Mouse (Mus musculus): ENCODE results near the gene Gm10985. TPM values are rescaled to one million over a fixed set of nuclear protein-coding genes. Genes with fewer than 3 reads are reported as not detected.

The Gm10985 gene
- polyA plus RNA-seq, 1 experiment from 2014 or later: not detected

DNA sequence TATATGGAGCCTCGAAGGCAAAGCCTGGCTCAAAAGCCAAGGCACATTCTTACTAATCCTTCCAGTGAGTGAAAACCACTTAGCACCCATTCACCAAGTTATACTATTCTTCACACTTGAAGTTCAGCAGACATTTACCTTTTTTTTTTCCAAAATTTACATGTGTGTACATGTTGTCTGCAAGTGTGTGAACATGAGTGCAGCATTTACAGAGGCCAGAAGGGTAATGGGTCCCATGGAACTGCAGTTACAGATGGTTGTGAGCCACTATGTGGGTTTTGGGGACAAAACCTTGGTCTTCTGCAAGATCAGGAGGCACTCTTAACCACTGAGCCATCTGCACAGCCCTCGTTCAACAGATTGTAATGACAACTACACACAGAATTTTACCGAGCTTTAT, 9.9 kb downstream of the Gm10985 start:
- 85% methylated on average over 3 of the region's 3 CpGs for WGBS
- Histone ChIP-seq H3K36me3 (ENCODE audit: control insufficient read depth, insufficient read depth, low read length) (peaks cover 12% of the 10 kb centered on the region), H3K9me3 (ENCODE audit: control insufficient read depth, low read depth, low read length) (no peaks in the 10 kb centered on the region), H3K4me1 (ENCODE audit: control insufficient read depth, insufficient read depth, low read length) (no peaks in the 10 kb centered on the region), H3K4me2 (replicated peaks; ENCODE audit: low read depth, low read length) (no peak overlapping the region), H3K27ac (ENCODE audit: low read length) (no peak overlapping the region), H3K27me3 (ENCODE audit: control insufficient read depth, insufficient read depth, low read length) (no peaks in the 10 kb centered on the region), H3K9ac (replicated peaks; ENCODE audit: low read depth, low read length) (no peak overlapping the region), H3K4me3 (ENCODE audit: low read depth, low read length) (no peak overlapping the region)
- no peak for ATAC-seq (ENCODE audit: insufficient number of reproducible peaks, insufficient read depth, low FRiP score, low read depth)

- Histone ChIP-seq H3K9me3 (ENCODE audit: control insufficient read depth, low read depth, low read length) (no peaks in the 10 kb centered on the region), H3K4me2 (replicated peaks; ENCODE audit: low read depth, low read length) (peak within 1 kb of the TSS; percentile 71), H3K27me3 (ENCODE audit: control insufficient read depth, insufficient read depth, low read length) (no peaks in the 10 kb centered on the region), H3K4me3 (ENCODE audit: low read depth, low read length) (peak within 1 kb of the TSS; percentile 99), H3K27ac (ENCODE audit: low read length) (peak within 1 kb of the TSS; percentile 61; the same call in 1 of the 2 replicates), H3K36me3 (ENCODE audit: control insufficient read depth, insufficient read depth, low read length) (peaks cover 17% of the 10 kb centered on the region), H3K9ac (replicated peaks; ENCODE audit: low read depth, low read length) (peak within 1 kb of the TSS; percentile 76), H3K4me1 (ENCODE audit: control insufficient read depth, insufficient read depth, low read length) (no peaks in the 10 kb centered on the region)
- under 1% methylated on average over 58 of the region's 58 CpGs for WGBS
- ATAC-seq (ENCODE audit: insufficient number of reproducible peaks, insufficient read depth, low FRiP score, low read depth): peak; percentile 98
Observed at GRCm38 (mm10) chr3:53863383-53864220, 18.7 kb downstream of the Gm10985 start, which contains the start of gene Ufm1. Gene Ufm1 (minus strand): TSS chr3:53863830.

- H3K4me2 ChIP-seq (replicated peaks; ENCODE audit: low read depth, low read length): no peak overlapping the region
- ATAC-seq (ENCODE audit: insufficient number of reproducible peaks, insufficient read depth, low FRiP score, low read depth): peak; percentile 14; the same call in 1 of the 2 replicates
- no peaks in the 10 kb centered on the region for H3K27me3 ChIP-seq (ENCODE audit: control insufficient read depth, insufficient read depth, low read length)
- H3K9me3 ChIP-seq (ENCODE audit: control insufficient read depth, low read depth, low read length): no peaks in the 10 kb centered on the region
- 67% methylated on average over 4 of the region's 4 CpGs for WGBS
- H3K4me1 ChIP-seq (ENCODE audit: control insufficient read depth, insufficient read depth, low read length): no peaks in the 10 kb centered on the region
- peak overlapping the region; percentile 68; the same call in 1 of the 2 replicates for H3K27ac ChIP-seq (ENCODE audit: low read length)
- H3K9ac ChIP-seq (replicated peaks; ENCODE audit: low read depth, low read length): no peak overlapping the region
- H3K36me3 ChIP-seq (ENCODE audit: control insufficient read depth, insufficient read depth, low read length): no peaks in the 10 kb centered on the region
- H3K4me3 ChIP-seq (ENCODE audit: low read depth, low read length): no peak overlapping the region
Observed at GRCm38 (mm10) chr3:53868212-53868611, 23.3 kb downstream of the Gm10985 start.

DNA sequence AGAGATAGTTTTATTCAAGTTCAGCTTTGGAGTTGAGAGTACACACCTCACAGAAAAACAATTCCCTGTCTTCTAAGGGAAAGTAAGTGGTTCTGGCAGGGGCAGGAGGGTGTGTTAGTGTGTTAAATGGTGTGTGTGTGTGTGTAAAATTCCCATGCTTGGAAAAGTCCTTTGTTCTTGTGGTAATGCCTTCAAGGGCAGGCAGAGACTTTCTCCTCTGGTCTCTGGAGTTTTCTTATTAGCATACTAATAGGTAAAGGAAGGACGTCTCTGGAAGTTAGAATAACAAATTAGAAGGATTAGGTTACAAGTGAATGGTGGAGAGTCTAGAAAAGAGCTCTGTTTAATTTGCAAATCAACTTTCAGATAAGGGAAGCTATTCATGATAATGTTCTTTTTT, 24.4 kb downstream of the Gm10985 start:
- WGBS: 8% methylated on average over 1 of the region's 1 CpGs
- Histone ChIP-seq H3K36me3 (ENCODE audit: control insufficient read depth, insufficient read depth, low read length) (no peaks in the 10 kb centered on the region), H3K4me2 (replicated peaks; ENCODE audit: low read depth, low read length) (no peak overlapping the region), H3K27ac (ENCODE audit: low read length) (peak overlapping the region; percentile 35; the same call in 1 of the 2 replicates), H3K27me3 (ENCODE audit: control insufficient read depth, insufficient read depth, low read length) (no peaks in the 10 kb centered on the region), H3K9me3 (ENCODE audit: control insufficient read depth, low read depth, low read length) (no peaks in the 10 kb centered on the region), H3K4me3 (ENCODE audit: low read depth, low read length) (no peak overlapping the region), H3K9ac (replicated peaks; ENCODE audit: low read depth, low read length) (no peak overlapping the region), H3K4me1 (ENCODE audit: control insufficient read depth, insufficient read depth, low read length) (no peaks in the 10 kb centered on the region)
- ATAC-seq (ENCODE audit: insufficient number of reproducible peaks, insufficient read depth, low FRiP score, low read depth): no peak

DNA sequence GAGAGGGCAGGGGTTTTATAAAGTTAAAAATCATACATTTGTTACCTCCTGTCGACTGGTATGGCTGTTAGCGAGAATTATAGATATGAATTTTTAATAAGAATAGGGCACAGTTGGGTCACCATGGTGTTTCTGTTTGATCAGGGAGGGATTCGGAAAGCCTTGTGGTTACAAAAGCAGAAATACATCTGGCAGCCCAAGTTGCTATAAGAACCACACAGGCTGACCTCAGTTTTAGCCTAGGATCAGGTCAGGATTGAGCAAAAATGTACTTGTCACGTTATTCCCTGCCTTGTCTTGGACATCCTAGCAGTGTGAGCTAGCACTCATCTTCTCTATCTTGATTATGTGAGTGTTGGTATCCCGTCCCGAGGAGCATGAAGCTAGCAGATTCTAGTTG, 25.6 kb downstream of the Gm10985 start:
- H3K4me2 ChIP-seq (replicated peaks; ENCODE audit: low read depth, low read length): no peak overlapping the region
- H3K9ac ChIP-seq (replicated peaks; ENCODE audit: low read depth, low read length): no peak overlapping the region
- no peaks in the 10 kb centered on the region for H3K27me3 ChIP-seq (ENCODE audit: control insufficient read depth, insufficient read depth, low read length)
- no peak for ATAC-seq (ENCODE audit: insufficient number of reproducible peaks, insufficient read depth, low FRiP score, low read depth)
- WGBS: 71% methylated on average over 6 of the region's 6 CpGs
- H3K27ac ChIP-seq (ENCODE audit: low read length): no peak overlapping the region
- no peaks in the 10 kb centered on the region for H3K9me3 ChIP-seq (ENCODE audit: control insufficient read depth, low read depth, low read length)
- no peaks in the 10 kb centered on the region for H3K36me3 ChIP-seq (ENCODE audit: control insufficient read depth, insufficient read depth, low read length)
- no peak overlapping the region for H3K4me3 ChIP-seq (ENCODE audit: low read depth, low read length)
- H3K4me1 ChIP-seq (ENCODE audit: control insufficient read depth, insufficient read depth, low read length): no peaks in the 10 kb centered on the region

DNA sequence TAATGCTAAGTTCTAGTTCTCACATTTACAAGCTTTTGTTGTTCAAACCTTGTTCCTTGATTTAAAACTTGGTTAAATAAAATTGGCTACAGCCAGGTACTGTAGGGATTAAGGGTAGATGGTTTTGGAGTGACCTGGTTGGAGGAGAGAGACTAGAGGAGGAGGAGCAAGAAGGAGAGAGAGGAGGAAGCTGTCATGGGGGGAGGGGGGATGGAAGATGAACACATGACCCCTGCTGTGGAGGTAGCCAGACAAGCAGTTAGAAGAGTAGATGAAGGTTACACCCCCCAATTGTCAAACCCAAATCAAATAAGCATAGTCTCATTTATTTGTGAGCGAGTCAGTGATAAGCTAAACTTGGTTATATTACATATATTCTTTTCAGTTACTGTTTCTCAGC, 26.7 kb downstream of the Gm10985 start:
- no peaks in the 10 kb centered on the region for H3K36me3 ChIP-seq (ENCODE audit: control insufficient read depth, insufficient read depth, low read length)
- no peak for ATAC-seq (ENCODE audit: insufficient number of reproducible peaks, insufficient read depth, low FRiP score, low read depth)
- no peaks in the 10 kb centered on the region for H3K9me3 ChIP-seq (ENCODE audit: control insufficient read depth, low read depth, low read length)
- WGBS: 87% methylated on average over 1 of the region's 1 CpGs
- H3K27me3 ChIP-seq (ENCODE audit: control insufficient read depth, insufficient read depth, low read length): no peaks in the 10 kb centered on the region
- H3K4me2 ChIP-seq (replicated peaks; ENCODE audit: low read depth, low read length): no peak overlapping the region
- no peaks in the 10 kb centered on the region for H3K4me1 ChIP-seq (ENCODE audit: control insufficient read depth, insufficient read depth, low read length)
- H3K27ac ChIP-seq (ENCODE audit: low read length): no peak overlapping the region
- H3K4me3 ChIP-seq (ENCODE audit: low read depth, low read length): no peak overlapping the region
- H3K9ac ChIP-seq (replicated peaks; ENCODE audit: low read depth, low read length): no peak overlapping the region

- Histone ChIP-seq H3K4me2 (replicated peaks; ENCODE audit: low read depth, low read length) (no peak overlapping the region), H3K4me3 (ENCODE audit: low read depth, low read length) (no peak overlapping the region), H3K9me3 (ENCODE audit: control insufficient read depth, low read depth, low read length) (peaks cover 7% of the 10 kb centered on the region; the same call in 1 of the 2 replicates), H3K36me3 (ENCODE audit: control insufficient read depth, insufficient read depth, low read length) (no peaks in the 10 kb centered on the region), H3K27ac (ENCODE audit: low read length) (no peak overlapping the region), H3K4me1 (ENCODE audit: control insufficient read depth, insufficient read depth, low read length) (no peaks in the 10 kb centered on the region), H3K27me3 (ENCODE audit: control insufficient read depth, insufficient read depth, low read length) (no peaks in the 10 kb centered on the region), H3K9ac (replicated peaks; ENCODE audit: low read depth, low read length) (no peak overlapping the region)
- ATAC-seq (ENCODE audit: insufficient number of reproducible peaks, insufficient read depth, low FRiP score, low read depth): no peak
- WGBS: 73% methylated on average over 12 of the region's 12 CpGs
Observed at GRCm38 (mm10) chr3:53890619-53891540, 46.0 kb downstream of the Gm10985 start.
